Mouse (Mus musculus) CH12.LX (cell line): Measurements from ENCODE around the gene Numa1. TPM values are rescaled to one million over a fixed set of nuclear protein-coding genes. Genes with fewer than 3 reads are reported as not detected.
"Not testable (repeated sequence)": the region's sequence is repeated elsewhere in the genome, so short reads cannot be mapped to it uniquely, and the experiment has no call there.

ENCODE experiments used
- DNase-seq: peaks from one replicate; pipeline ENCODE4 v3.0.0-alpha.2; 2013; ENCODE audit errors: extremely low read depth
- H3K27ac ChIP-seq: 2 replicates; pipeline ENCODE4 v1.5.1; 2012; ENCODE audit warnings: low read depth, mild to moderate bottlenecking, control low read depth, moderate library complexity; ENCODE audit not compliant: insufficient read depth
- H3K27me3 ChIP-seq: replicated peaks from 2 replicates; pipeline ENCODE3; 2012; ENCODE audit warnings: inconsistent platforms
- H3K36me3 ChIP-seq, 2 experiments: replicated peaks in 1 of 2; 2 replicates each; pipeline versions ENCODE3 to v1.6.1; 2012; ENCODE audit warnings: inconsistent platforms in 1 of 2, low read length in 1 of 2, mild to moderate bottlenecking in 1 of 2, mixed read lengths in 1 of 2, moderate library complexity in 1 of 2; ENCODE audit not compliant: control insufficient read depth in 1 of 2, insufficient read depth in 1 of 2
- H3K4me1 ChIP-seq, 2 experiments: 2 replicates each; pipeline ENCODE4 v1.6.1; 2012; ENCODE audit warnings: inconsistent platforms in 1 of 2, moderate library complexity in 1 of 2; ENCODE audit not compliant: insufficient read depth in 2 of 2, control insufficient read depth in 1 of 2
- H3K4me2 ChIP-seq: 2 replicates; pipeline ENCODE4 v1.6.1; 2012; ENCODE audit warnings: low read depth, mild to moderate bottlenecking, control low read depth; ENCODE audit not compliant: poor library complexity, insufficient read depth, severe bottlenecking
- H3K4me3 ChIP-seq, 3 experiments: fragments of 150-350 bp in 1 of 3; sonication (generic) in 1 of 3; replicated peaks in 1 of 3; 2 replicates each; pipeline versions ENCODE3 to v1.5.1; 2011 to 2012; ENCODE audit warnings: low read depth in 2 of 3, low read length in 2 of 3, mild to moderate bottlenecking in 2 of 3, moderate library complexity in 2 of 3, control low read depth in 1 of 3, improper control_type of control experiment in 1 of 3, inconsistent platforms in 1 of 3, mixed read lengths in 1 of 3; ENCODE audit not compliant: poor library complexity in 1 of 3
- H3K79me2 ChIP-seq: replicated peaks from 2 replicates; pipeline ENCODE4 v1.6.1; 2012; ENCODE audit warnings: mild to moderate bottlenecking, moderate library complexity; ENCODE audit not compliant: control insufficient read depth, poor library complexity, insufficient read depth, severe bottlenecking; ENCODE audit errors: extremely low read depth
- H3K9ac ChIP-seq: 2 replicates; pipeline ENCODE4 v1.6.1; 2012; ENCODE audit warnings: low read depth, mild to moderate bottlenecking, control low read depth, moderate library complexity; ENCODE audit not compliant: insufficient read depth
- H3K9me3 ChIP-seq: replicated peaks from 2 replicates; pipeline ENCODE3; 2012; ENCODE audit warnings: low read length, inconsistent platforms, mixed read lengths
- CTCF ChIP-seq, 2 experiments: IDR thresholded peaks in 1 of 2; conservative IDR thresholded peaks in 1 of 2; 2 replicates each; pipeline ENCODE4 v1.5.1; 2011 to 2012; ENCODE audit warnings: low read depth in 2 of 2, low read length in 2 of 2, improper control_type of control experiment in 1 of 2, inconsistent platforms in 1 of 2, mild to moderate bottlenecking in 1 of 2, moderate library complexity in 1 of 2
- E2F4 ChIP-seq: IDR thresholded peaks from 2 replicates; pipeline ENCODE4 v1.6.1; 2011; ENCODE audit warnings: low read depth, low read length, improper control_type of control experiment; ENCODE audit not compliant: insufficient replicate concordance
- GABPA ChIP-seq: IDR thresholded peaks from 2 replicates; pipeline ENCODE4 v1.6.1; 2012; ENCODE audit warnings: low read depth, low read length, improper control_type of control experiment, inconsistent platforms; ENCODE audit not compliant: insufficient replicate concordance
- HCFC1 ChIP-seq: IDR thresholded peaks from 2 replicates; pipeline ENCODE4 v1.6.1; 2012; ENCODE audit warnings: low read depth, mild to moderate bottlenecking, inconsistent platforms, low read length, improper control_type of control experiment
- IRF4 ChIP-seq: IDR thresholded peaks from 2 replicates; pipeline ENCODE4 v1.6.1; 2014; ENCODE audit warnings: low read depth, mild to moderate bottlenecking, inconsistent platforms, low read length, improper control_type of control experiment
- JUND ChIP-seq: conservative IDR thresholded peaks from 2 replicates; pipeline ENCODE4 v1.6.1; 2011; ENCODE audit warnings: low read depth, low read length, improper control_type of control experiment
- KAT2A ChIP-seq: IDR thresholded peaks from 2 replicates; pipeline ENCODE4 v1.6.1; 2012; ENCODE audit warnings: low read length, improper control_type of control experiment, inconsistent platforms; ENCODE audit not compliant: insufficient replicate concordance
- MAX ChIP-seq: IDR thresholded peaks from 2 replicates; pipeline ENCODE4 v1.6.1; 2011; ENCODE audit warnings: low read length, improper control_type of control experiment
- POLR2AphosphoS2 ChIP-seq: IDR thresholded peaks from 2 replicates; pipeline ENCODE4 v1.6.1; 2011; ENCODE audit warnings: low read depth, low read length, improper control_type of control experiment
- RAD21 ChIP-seq: IDR thresholded peaks from 2 replicates; pipeline ENCODE4 v1.6.1; 2011; ENCODE audit warnings: low read depth, mild to moderate bottlenecking, low read length, improper control_type of control experiment, moderate library complexity
- SMC3 ChIP-seq: IDR thresholded peaks from 2 replicates; pipeline ENCODE4 v1.6.1; 2011; ENCODE audit warnings: low read depth, low read length, improper control_type of control experiment
- TBP ChIP-seq: conservative IDR thresholded peaks from 2 replicates; pipeline ENCODE4 v1.6.1; 2011; ENCODE audit warnings: low read depth, low read length, improper control_type of control experiment
- ZKSCAN1 ChIP-seq: IDR thresholded peaks from 2 replicates; pipeline ENCODE4 v1.6.1; 2012; ENCODE audit warnings: low read depth, inconsistent platforms, low read length, improper control_type of control experiment, borderline replicate concordance
- ZMIZ1 ChIP-seq: IDR thresholded peaks from 2 replicates; pipeline ENCODE4 v1.6.1; 2012; ENCODE audit warnings: low read depth, mild to moderate bottlenecking, inconsistent platforms, low read length, improper control_type of control experiment
- dilution Hi-C: fragments of 300-500 bp; cut with MboI; formaldehyde crosslinking; loops from 2 replicates; pipeline ENCODE4 v1.14.3; 2020; ENCODE audit warnings: low sequenced_read_pairs; ENCODE audit not compliant: extremely low pct_unique_long_range_greater_than_20kb, extremely low pct_ligation_motif_present
- in situ Hi-C: fragments of 300-500 bp; cut with MboI; formaldehyde crosslinking; loops from 3 replicates; pipeline ENCODE4 v1.14.3; 2019; ENCODE audit warnings: low sequenced_read_pairs, low pct_ligation_motif_present, low pct_unique_long_range_greater_than_20kb, mixed read lengths
- polyA plus RNA-seq: library from polyadenylated mRNA; unstranded; fragments of >175 nt; gene quantifications from 2 replicates; pipeline ENCODE4 v1.2.1, GENCODE M21; 2012; ENCODE audit warnings: low read depth; ENCODE audit not compliant: insufficient read length
- total RNA-seq, 2 experiments: library from RNA; depleted of rRNA; stranded (reverse); fragments of 300-350 nt in 1 of 2; fragments of >200 nt in 1 of 2; gene quantifications; 2 replicates each; pipeline ENCODE4 v1.2.3; 2012 to 2014

Gene Numa1
- total and polyA plus RNA-seq, 3 experiments = 38.0 to 75.7 (median 57.6) TPM

DNA sequence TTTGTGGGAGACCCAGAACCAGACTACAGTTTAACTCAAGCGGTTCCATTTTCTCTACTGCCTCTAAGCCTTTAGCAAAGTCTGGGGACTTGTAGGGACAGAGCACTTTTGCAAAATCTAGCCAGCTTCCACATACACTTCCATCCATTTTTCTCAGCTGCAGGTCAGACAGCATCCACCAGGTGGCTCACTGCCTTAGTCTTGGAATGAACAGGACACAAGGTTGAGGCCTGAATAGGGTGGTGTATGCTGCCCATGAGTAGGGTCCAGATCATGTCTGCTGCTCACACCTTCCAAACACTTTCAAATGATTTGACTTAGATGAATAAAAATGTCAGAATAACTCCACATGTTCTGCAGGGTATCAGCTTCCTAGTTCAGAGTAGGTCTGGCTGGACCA lies 15.8 kb upstream of the Numa1 start:
- peak; percentile 55 for DNase-seq
- no peak overlapping the region for H3K4me3 ChIP-seq
- H3K27me3 ChIP-seq = no peaks in the 10 kb centered on the region
- H3K9me3 ChIP-seq = no peaks in the 10 kb centered on the region
- TF ChIP-seq IRF4 (peak; percentile 31; the same call in 1 of the 2 replicates), CTCF (conservative IDR thresholded peaks at IDR 0.05 in 1 of 2, IDR thresholded peaks at IDR 0.05 in 1 of 2; ENCODE audit: low read depth in 2 of 2, low read length in 2 of 2) (peak; percentile 83 to 84), SMC3 (peak; percentile 86), JUND (0 out of 2 replicates have a peak, but pooled peaks have one; percentile 13), GABPA (no peak), RAD21 (peak; percentile 64)
- TF ChIP-seq, all 38 proteins: peak for 5
- in situ Hi-C loops = loop anchor here (10.0 kb wide), 2 partner anchors 137 to 167 kb away; partner anchors contain the start of gene Trpc2
- Histone ChIP-seq H3K9ac (no peak overlapping the region), H3K36me3 (peaks cover 11 to 31% of the 10 kb centered on the region in 2 experiments), H3K4me1 (no peaks in the 10 kb centered on the region), H3K27ac (no peak overlapping the region), H3K79me2 (no peaks in the 10 kb centered on the region), H3K4me2 (no peak overlapping the region)
- dilution Hi-C loops = no loop called here

- H3K4me2 ChIP-seq, H3K4me1 ChIP-seq, H3K4me3 ChIP-seq, H3K9ac ChIP-seq, H3K27ac ChIP-seq, H3K79me2 ChIP-seq, in situ Hi-C loops, H3K9me3 ChIP-seq, dilution Hi-C loops, H3K27me3 ChIP-seq, DNase-seq: not testable (repeated sequence)
- peaks cover 0 to 10% of the 10 kb centered on the region in 2 experiments for H3K36me3 ChIP-seq
- peak in 1 of 2 experiments; percentile 43; a peak in 2 of 4 replicates for TF ChIP-seq CTCF (conservative IDR thresholded peaks at IDR 0.05 in 1 of 2, IDR thresholded peaks at IDR 0.05 in 1 of 2; ENCODE audit: low read depth in 2 of 2, low read length in 2 of 2)
Observed at GRCm38 (mm10) chr7:101925892-101926291, 8.0 kb upstream of the Numa1 start.

DNA sequence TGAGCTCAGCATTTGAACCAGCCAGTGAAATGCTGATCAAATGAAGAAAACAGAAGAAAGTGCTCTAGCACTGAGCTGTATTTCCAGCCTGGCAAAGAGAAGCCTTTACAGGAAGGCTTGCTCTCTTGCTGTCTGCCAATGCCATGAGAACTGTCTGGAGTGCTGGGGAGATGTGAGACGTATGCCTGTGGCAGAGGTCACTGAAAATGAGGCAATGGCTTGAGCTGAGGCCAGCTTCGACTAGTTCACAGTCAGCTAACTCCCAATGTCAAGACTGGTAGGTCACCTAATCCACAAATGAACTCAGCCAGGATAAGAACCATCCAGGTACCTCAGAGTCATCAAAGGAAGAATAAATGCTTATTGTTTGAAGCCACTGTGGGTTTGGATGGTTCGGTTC lies 5.8 kb upstream of the Numa1 start:
- H3K27me3 ChIP-seq = no peaks in the 10 kb centered on the region
- H3K9me3 ChIP-seq = peaks cover 3% of the 10 kb centered on the region
- no peak overlapping the region for H3K4me2 ChIP-seq
- no peak overlapping the region for H3K27ac ChIP-seq
- in situ Hi-C loops = no loop called here
- peaks cover 3 to 13% of the 10 kb centered on the region in 2 experiments; a peak in 3 of 4 replicates for H3K4me1 ChIP-seq
- DNase-seq = no peak
- peaks cover 0 to 15% of the 10 kb centered on the region in 2 experiments for H3K36me3 ChIP-seq
- no peak overlapping the region for H3K4me3 ChIP-seq
- H3K79me2 ChIP-seq = peaks cover 6% of the 10 kb centered on the region; the same call in 1 of the 2 replicates
- TF ChIP-seq KAT2A (no peak), TBP (no peak), ZMIZ1 (no peak), E2F4 (no peak), MAX (no peak), ZKSCAN1 (no peak), POLR2AphosphoS2 (no peak), CTCF (conservative IDR thresholded peaks at IDR 0.05 in 1 of 2, IDR thresholded peaks at IDR 0.05 in 1 of 2; ENCODE audit: low read depth in 2 of 2, low read length in 2 of 2) (no peak), HCFC1 (no peak)
- dilution Hi-C loops = no loop called here
- no peak overlapping the region for H3K9ac ChIP-seq
